9 mouse cellular contexts compared by ENCODE assay signal in the genomic region with DNA sequence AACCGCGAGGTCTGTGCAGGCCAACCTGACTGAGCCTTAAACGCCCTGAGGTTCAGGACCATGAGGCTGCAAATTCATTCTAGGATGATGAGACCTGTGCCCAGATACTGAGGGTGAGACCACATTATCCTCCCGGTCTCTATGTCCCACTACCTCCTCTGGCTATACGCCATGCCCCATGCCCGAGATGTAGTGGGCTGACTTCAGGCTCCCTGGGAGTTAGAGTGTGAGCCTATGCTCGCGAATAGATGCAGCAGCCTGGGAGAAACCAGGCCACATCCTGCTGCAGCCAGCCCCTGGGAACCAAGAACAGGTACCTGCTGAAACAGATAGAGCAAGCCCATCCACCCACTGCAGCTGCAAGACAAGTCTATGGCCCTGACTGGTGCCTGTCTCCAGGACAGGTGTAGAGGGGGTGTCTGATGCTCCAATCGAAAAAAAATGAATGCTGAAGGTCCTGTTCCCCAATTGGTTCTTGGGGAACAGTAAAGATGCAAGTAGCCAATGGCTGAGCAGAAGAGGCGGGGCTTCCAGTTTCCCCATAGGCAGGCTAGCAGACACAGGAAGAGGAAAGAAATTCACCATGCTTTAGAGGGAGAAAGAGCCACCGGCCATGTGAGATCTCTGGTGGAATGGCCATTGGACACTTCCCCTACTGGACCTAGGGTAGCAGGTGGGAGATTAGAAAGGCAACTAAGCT.
DNase-seq lines count a peak whose midpoint lies in the region; ATAC-seq lines count a peak whose summit lies in the region.
"Had no signal": no experiment of that assay in that cellular context is flagged by ENCODE, and none has a peak within 500 bp of the region (broad histone marks: within the 10 kb centered on the region; RNA-seq: fewer than 3 reads in every experiment).

No protein-coding gene starts in this region.

- 36% methylated on average over 11 of the region's 11 CpGs for WGBS in hindbrain, embryonic 10.5 days
- 41% methylated on average over 11 of the region's 11 CpGs for WGBS in midbrain, embryonic 12.5 days

- 0 out of 2 replicates have a peak, but pooled peaks cover 9% of the 10 kb centered on the region for H3K9me3 ChIP-seq in hindbrain, embryonic 10.5 days
- no peaks in the 10 kb centered on the region for H3K9me3 ChIP-seq in midbrain, embryonic 12.5 days

- no peak overlapping the region for H3K9ac ChIP-seq in midbrain, embryonic 12.5 days (replicated peaks)

- no peak for DNase-seq in frontal cortex, postnatal 36 days (ENCODE audit: low spot score in 2 of 2)
- DNase-seq in ZHBTc4 (ENCODE audit: low read depth, low spot score) = peak; percentile 88
- peak; percentile 27 for DNase-seq in hindbrain, embryonic 10.5 days (ENCODE audit: low spot score)
- DNase-seq in left cerebral cortex, adult 8-10 months (ENCODE audit: low spot score in 2 of 2) = no peak
- DNase-seq in frontal cortex, postnatal 25 days (ENCODE audit: low spot score in 2 of 2) = no peak
- no peak for DNase-seq in frontal cortex, postnatal 14 days (ENCODE audit: low spot score in 2 of 2)

- peak overlapping the region; percentile 32 for H3K4me3 ChIP-seq in hindbrain, embryonic 10.5 days
- H3K4me3 ChIP-seq in midbrain, embryonic 12.5 days = peak overlapping the region; percentile 25; the same call in 1 of the 2 replicates
- H3K4me3 ChIP-seq: myocyte had no signal

- peaks cover 8% of the 10 kb centered on the region; the same call in 1 of the 2 replicates for H3K27me3 ChIP-seq in hindbrain, embryonic 10.5 days (ENCODE audit: insufficient read depth, poor library complexity, severe bottlenecking)
- peaks cover 10% of the 10 kb centered on the region; the same call in 1 of the 2 replicates for H3K27me3 ChIP-seq in midbrain, embryonic 12.5 days

- 0 out of 2 replicates have a peak overlapping the region, but pooled peaks have one; percentile 35 for H3K27ac ChIP-seq in hindbrain, embryonic 10.5 days
- H3K27ac ChIP-seq in midbrain, embryonic 12.5 days (replicated peaks) = no peak overlapping the region

- H3K4me2 ChIP-seq in midbrain, embryonic 12.5 days (replicated peaks) = peak overlapping the region; percentile 41

- ATAC-seq in frontal cortex, adult (ENCODE audit: low TSS enrichment) = peak; percentile 45
- ATAC-seq in midbrain, embryonic 12.5 days (ENCODE audit: low FRiP score, low read depth) = peak; percentile 70

- peaks cover 15% of the 10 kb centered on the region; the same call in 1 of the 2 replicates for H3K4me1 ChIP-seq in hindbrain, embryonic 10.5 days (replicated peaks)
- H3K4me1 ChIP-seq in midbrain, embryonic 12.5 days = no peaks in the 10 kb centered on the region

- no peaks in the 10 kb centered on the region for H3K36me3 ChIP-seq in hindbrain, embryonic 10.5 days
- H3K36me3 ChIP-seq in midbrain, embryonic 12.5 days = no peaks in the 10 kb centered on the region

Comparison
In these comparisons a context has a peak if more than half of its experiments do, and no peak if none do; other contexts are left out.
1. DNase-seq: peak in ZHBTc4 (single experiment) and hindbrain, embryonic 10.5 days (single experiment); none in frontal cortex, postnatal 36 days (0 of 2), left cerebral cortex, adult 8-10 months (0 of 2), frontal cortex, postnatal 25 days (0 of 2) and frontal cortex, postnatal 14 days (0 of 2).